In genomic region chr8:111888091-111888650, GRCm38 (mm10) we compare ENCODE assay signal across 17 mouse cellular contexts. TPM values are rescaled to one million over a fixed set of nuclear protein-coding genes. Genes with fewer than 3 reads are reported as not detected.
DNase-seq lines count a peak whose midpoint lies in the region; ATAC-seq and TF ChIP-seq lines count a peak whose summit lies in the region.
"Had no signal": no experiment of that assay in that cellular context is flagged by ENCODE, and none has a peak within 500 bp of the region (broad histone marks: within the 10 kb centered on the region; RNA-seq: fewer than 3 reads in every experiment).

No protein-coding gene starts in this region.

- peak; percentile 24 for DNase-seq in left cerebral cortex, postnatal 4 days
- no peak for DNase-seq in left cerebral cortex, postnatal 14 days (ENCODE audit: low spot score in 2 of 2)
- DNase-seq in testis, postnatal 10 days (ENCODE audit: low spot score), result peak; percentile 67
- no peak for DNase-seq in testis, postnatal 14 days (ENCODE audit: low spot score)
- peak; percentile 28 for DNase-seq in brain, embryonic 14.5 days (ENCODE audit: low read depth)
- DNase-seq in stomach, postnatal 0 days (ENCODE audit: low spot score), result no peak
- no peak for DNase-seq in layer of hippocampus, adult 2 months (ENCODE audit: low spot score in 2 of 2)
- DNase-seq: cerebellum, adult 9-10 months; midbrain, embryonic 14.5 days; retina, postnatal 1 day; spleen, adult 18-20 months had no signal

- ATAC-seq in stomach, postnatal 0 days (ENCODE audit: low FRiP score, low TSS enrichment), result peak; percentile 33; the same call in 1 of the 2 replicates
- no peak for ATAC-seq in hindbrain, embryonic 16.5 days
- ATAC-seq: activated CD4-positive, CD25-positive, alpha-beta regulatory T cell, adult 4 months had no signal

- no peak for TF ChIP-seq POLR2A in brain, embryonic 14.5 days (IDR thresholded peaks at IDR 0.05; ENCODE audit: borderline replicate concordance, extremely low read depth, insufficient read depth, insufficient read length, poor library complexity, severe bottlenecking)

- intact Hi-C loops in left cerebral cortex, postnatal 4 days (cut with DNase I), result no loop called here
- intact Hi-C loops in left cerebral cortex, postnatal 14 days (cut with DNase I), result no loop called here

- no peaks in the 10 kb centered on the region for H3K4me1 ChIP-seq in stomach, postnatal 0 days (replicated peaks; ENCODE audit: control insufficient read depth, insufficient read depth)
- peaks cover 5% of the 10 kb centered on the region for H3K4me1 ChIP-seq in hindbrain, embryonic 16.5 days (ENCODE audit: control insufficient read depth, insufficient read depth, low read depth, low read length)

- TF ChIP-seq CTCF in brain, embryonic 14.5 days (IDR thresholded peaks at IDR 0.05; ENCODE audit: borderline replicate concordance, extremely low read depth, insufficient read depth, insufficient read length), result no peak
- TF ChIP-seq CTCF in stomach, postnatal 0 days (IDR thresholded peaks at IDR 0.05; ENCODE audit: low read depth), result no peak
- no peak for TF ChIP-seq CTCF in layer of hippocampus, adult 2 months (conservative IDR thresholded peaks at IDR 0.05)

- H3K36me3 ChIP-seq in stomach, postnatal 0 days (ENCODE audit: control insufficient read depth, insufficient read depth, low read length), result no peaks in the 10 kb centered on the region
- no peaks in the 10 kb centered on the region for H3K36me3 ChIP-seq in hindbrain, embryonic 16.5 days (ENCODE audit: control insufficient read depth, insufficient read depth, low read length)
- H3K36me3 ChIP-seq: forebrain, embryonic 12.5 days; liver, embryonic 15.5 days had no signal

- 10% methylated on average over 7 of the region's 7 CpGs for WGBS in stomach, postnatal 0 days
- 51% methylated on average over 7 of the region's 7 CpGs for WGBS in hindbrain, embryonic 16.5 days

- H3K27me3 ChIP-seq in stomach, postnatal 0 days (ENCODE audit: control insufficient read depth, insufficient read depth, low read length), result peaks cover 10% of the 10 kb centered on the region; the same call in 1 of the 2 replicates
- H3K27me3 ChIP-seq in hindbrain, embryonic 16.5 days (replicated peaks; ENCODE audit: control insufficient read depth, insufficient read depth, low read length), result peaks cover 26% of the 10 kb centered on the region

- no peaks in the 10 kb centered on the region for H3K9me3 ChIP-seq in stomach, postnatal 0 days (ENCODE audit: control insufficient read depth, low read length)
- H3K9me3 ChIP-seq in hindbrain, embryonic 16.5 days (ENCODE audit: control insufficient read depth, low read length), result no peaks in the 10 kb centered on the region
- H3K9me3 ChIP-seq: forebrain, embryonic 12.5 days; liver, embryonic 15.5 days had no signal

- H3K9ac ChIP-seq in stomach, postnatal 0 days (ENCODE audit: low read length), result no peak overlapping the region
- no peak overlapping the region for H3K9ac ChIP-seq in hindbrain, embryonic 16.5 days (ENCODE audit: low read depth, low read length)
- H3K9ac ChIP-seq: forebrain, embryonic 12.5 days; liver, embryonic 15.5 days had no signal

- H3K4me2 ChIP-seq in stomach, postnatal 0 days (replicated peaks; ENCODE audit: low read depth), result no peak overlapping the region
- H3K4me2 ChIP-seq in hindbrain, embryonic 16.5 days (ENCODE audit: low read length), result no peak overlapping the region
- H3K4me2 ChIP-seq: forebrain, embryonic 12.5 days; liver, embryonic 15.5 days had no signal

- no peak for TF ChIP-seq EP300 in stomach, postnatal 0 days (optimal IDR thresholded peaks at IDR 0.05)

- H3K27ac ChIP-seq in stomach, postnatal 0 days (replicated peaks), result no peak overlapping the region
- no peak overlapping the region for H3K27ac ChIP-seq in hindbrain, embryonic 16.5 days (ENCODE audit: low read depth, low read length)
- no peak overlapping the region for H3K27ac ChIP-seq in layer of hippocampus, adult 2 months
- H3K27ac ChIP-seq: forebrain, embryonic 12.5 days; liver, embryonic 15.5 days had no signal

- no peak overlapping the region for H3K4me3 ChIP-seq in stomach, postnatal 0 days (ENCODE audit: low read depth, low read length)
- no peak overlapping the region for H3K4me3 ChIP-seq in hindbrain, embryonic 16.5 days (ENCODE audit: low read length)
- H3K4me3 ChIP-seq in layer of hippocampus, adult 2 months, result no peak overlapping the region
- H3K4me3 ChIP-seq: forebrain, embryonic 12.5 days; liver, embryonic 15.5 days had no signal

RNA-seq across cellular contexts. Expression of gene Tmem170, which starts 11.6 kb away (rescaled TPM):
- total RNA-seq in left cerebral cortex, postnatal 4 days (2021), result 1 to 10 TPM; 2.6 to 2.9 TPM
- 1 to 10 TPM; 2.8 to 3.3 TPM for total RNA-seq in left cerebral cortex, postnatal 14 days (2021)
- polyA plus RNA-seq in brain, embryonic 14.5 days (2012; rRNA removed), result 3.8 and 4.1 TPM in 2 replicates
- 9.9 and 10.1 TPM in 2 replicates for polyA plus RNA-seq in stomach, postnatal 0 days (2015; fragmentation: Nextera tagmentation; extraction: Ambion mirVana)
- polyA plus RNA-seq in hindbrain, embryonic 16.5 days (2015; fragmentation: Nextera tagmentation; extraction: Ambion mirVana), result 3.6 and 4.2 TPM in 2 replicates
- 1 to 10 TPM; 3.9 to 4.5 TPM for total RNA-seq in layer of hippocampus, adult 2 months (2021)

RNA-seq across cellular contexts. Expression of gene Chst5, which starts 22.1 kb away (rescaled TPM):
- total RNA-seq in left cerebral cortex, postnatal 4 days (2021), result 1 to 10 TPM in 1 of 2 experiments, under 1 TPM in 1; 0.89 to 1.0 TPM
- total RNA-seq in left cerebral cortex, postnatal 14 days (2021), result under 1 TPM; 0.62 to 0.85 TPM
- polyA plus RNA-seq in brain, embryonic 14.5 days (2012; rRNA removed), result 3.6 and 3.9 TPM in 2 replicates
- 0.36 and 0.39 TPM in 2 replicates for polyA plus RNA-seq in stomach, postnatal 0 days (2015; fragmentation: Nextera tagmentation; extraction: Ambion mirVana)
- polyA plus RNA-seq in hindbrain, embryonic 16.5 days (2015; fragmentation: Nextera tagmentation; extraction: Ambion mirVana), result 4.4 and 4.9 TPM in 2 replicates
- under 1 TPM; 0.44 to 0.79 TPM for total RNA-seq in layer of hippocampus, adult 2 months (2021)
- total RNA-seq: heart, adult 8-10 months; heart, postnatal 25 days had no signal
- polyA plus RNA-seq: activated CD4-positive, CD25-positive, alpha-beta regulatory T cell, adult 4 months had no signal

RNA-seq across cellular contexts. Expression of gene Cfdp1, which starts 34.1 kb away (rescaled TPM):
- 100 to 1,000 TPM; 110 to 114 TPM for total RNA-seq in left cerebral cortex, postnatal 4 days (2021)
- 10 to 100 TPM; 79.4 to 83.6 TPM for total RNA-seq in left cerebral cortex, postnatal 14 days (2021)
- polyA plus RNA-seq in brain, embryonic 14.5 days (2012; rRNA removed), result 65.0 and 97.6 TPM in 2 replicates
- 98.6 and 101 TPM in 2 replicates for polyA plus RNA-seq in stomach, postnatal 0 days (2015; fragmentation: Nextera tagmentation; extraction: Ambion mirVana)
- polyA plus RNA-seq in hindbrain, embryonic 16.5 days (2015; fragmentation: Nextera tagmentation; extraction: Ambion mirVana), result 202 and 210 TPM in 2 replicates
- 10 to 100 TPM; 76.3 to 81.2 TPM for total RNA-seq in layer of hippocampus, adult 2 months (2021)

RNA-seq across cellular contexts. Expression of gene Tmem231, which starts 45.5 kb away (rescaled TPM):
- total RNA-seq in left cerebral cortex, postnatal 4 days (2021), result 10 to 100 TPM; 11.6 to 11.9 TPM
- 10 to 100 TPM in 1 of 2 experiments, 1 to 10 TPM in 1; 9.8 to 10.6 TPM for total RNA-seq in left cerebral cortex, postnatal 14 days (2021)
- polyA plus RNA-seq in brain, embryonic 14.5 days (2012; rRNA removed), result 16.8 and 17.2 TPM in 2 replicates
- 3.3 and 4.1 TPM in 2 replicates for polyA plus RNA-seq in stomach, postnatal 0 days (2015; fragmentation: Nextera tagmentation; extraction: Ambion mirVana)
- polyA plus RNA-seq in hindbrain, embryonic 16.5 days (2015; fragmentation: Nextera tagmentation; extraction: Ambion mirVana), result 19.5 and 21.3 TPM in 2 replicates
- 10 to 100 TPM; 11.7 to 13.9 TPM for total RNA-seq in layer of hippocampus, adult 2 months (2021)

RNA-seq across cellular contexts. Expression of gene Gabarapl2, which starts 52.3 kb away (rescaled TPM):
- total RNA-seq in left cerebral cortex, postnatal 4 days (2021), result 100 to 1,000 TPM; 192 to 198 TPM
- 100 to 1,000 TPM; 200 to 212 TPM for total RNA-seq in left cerebral cortex, postnatal 14 days (2021)
- polyA plus RNA-seq in brain, embryonic 14.5 days (2012; rRNA removed), result 164 TPM in 2 replicates
- polyA plus RNA-seq in stomach, postnatal 0 days (2015; fragmentation: Nextera tagmentation; extraction: Ambion mirVana), result 290 and 292 TPM in 2 replicates
- 422 and 469 TPM in 2 replicates for polyA plus RNA-seq in hindbrain, embryonic 16.5 days (2015; fragmentation: Nextera tagmentation; extraction: Ambion mirVana)
- total RNA-seq in layer of hippocampus, adult 2 months (2021), result 100 to 1,000 TPM; 208 to 225 TPM

Comparison
In these comparisons a context has a peak if more than half of its experiments do, and no peak if none do; other contexts are left out.
1. DNase-seq: peak in left cerebral cortex, postnatal 4 days (single experiment), testis, postnatal 10 days (single experiment) and brain, embryonic 14.5 days (single experiment); none in left cerebral cortex, postnatal 14 days (0 of 2), testis, postnatal 14 days (single experiment), stomach, postnatal 0 days (single experiment) and layer of hippocampus, adult 2 months (0 of 2).